Mouse (Mus musculus) CH12.LX (cell line): ENCODE measurements at regions not wholly inside any gene's neighbourhood (a gene's known extent, or its start where the extent isn't known, plus 50 kb on each side); places are given as distances from the start of the nearest gene placed in this dataset.

Experiments
- DNase-seq: peaks from one replicate; pipeline ENCODE4 v3.0.0-alpha.2; 2013; ENCODE audit errors: extremely low read depth
- H3K27ac ChIP-seq: 2 replicates; pipeline ENCODE4 v1.5.1; 2012; ENCODE audit warnings: low read depth, mild to moderate bottlenecking, control low read depth, moderate library complexity; ENCODE audit not compliant: insufficient read depth
- H3K27me3 ChIP-seq: replicated peaks from 2 replicates; pipeline ENCODE3; 2012; ENCODE audit warnings: inconsistent platforms
- H3K36me3 ChIP-seq, 2 experiments: replicated peaks in 1 of 2; 2 replicates each; pipeline versions ENCODE3 to v1.6.1; 2012; ENCODE audit warnings: inconsistent platforms in 1 of 2, low read length in 1 of 2, mild to moderate bottlenecking in 1 of 2, mixed read lengths in 1 of 2, moderate library complexity in 1 of 2; ENCODE audit not compliant: control insufficient read depth in 1 of 2, insufficient read depth in 1 of 2
- H3K4me1 ChIP-seq, 2 experiments: 2 replicates each; pipeline ENCODE4 v1.6.1; 2012; ENCODE audit warnings: inconsistent platforms in 1 of 2, moderate library complexity in 1 of 2; ENCODE audit not compliant: insufficient read depth in 2 of 2, control insufficient read depth in 1 of 2
- H3K4me2 ChIP-seq: 2 replicates; pipeline ENCODE4 v1.6.1; 2012; ENCODE audit warnings: low read depth, mild to moderate bottlenecking, control low read depth; ENCODE audit not compliant: poor library complexity, insufficient read depth, severe bottlenecking
- H3K4me3 ChIP-seq, 3 experiments: fragments of 150-350 bp in 1 of 3; sonication (generic) in 1 of 3; replicated peaks in 1 of 3; 2 replicates each; pipeline versions ENCODE3 to v1.5.1; 2011 to 2012; ENCODE audit warnings: low read depth in 2 of 3, low read length in 2 of 3, mild to moderate bottlenecking in 2 of 3, moderate library complexity in 2 of 3, control low read depth in 1 of 3, improper control_type of control experiment in 1 of 3, inconsistent platforms in 1 of 3, mixed read lengths in 1 of 3; ENCODE audit not compliant: poor library complexity in 1 of 3
- H3K79me2 ChIP-seq: replicated peaks from 2 replicates; pipeline ENCODE4 v1.6.1; 2012; ENCODE audit warnings: mild to moderate bottlenecking, moderate library complexity; ENCODE audit not compliant: control insufficient read depth, poor library complexity, insufficient read depth, severe bottlenecking; ENCODE audit errors: extremely low read depth
- H3K9ac ChIP-seq: 2 replicates; pipeline ENCODE4 v1.6.1; 2012; ENCODE audit warnings: low read depth, mild to moderate bottlenecking, control low read depth, moderate library complexity; ENCODE audit not compliant: insufficient read depth
- H3K9me3 ChIP-seq: replicated peaks from 2 replicates; pipeline ENCODE3; 2012; ENCODE audit warnings: low read length, inconsistent platforms, mixed read lengths
- BHLHE40 ChIP-seq: IDR thresholded peaks from 2 replicates; pipeline ENCODE4 v1.6.1; 2011; ENCODE audit warnings: mild to moderate bottlenecking, low read depth, low read length, improper control_type of control experiment
- CHD2 ChIP-seq: IDR thresholded peaks from 2 replicates; pipeline ENCODE4 v1.6.1; 2011; ENCODE audit warnings: low read length, improper control_type of control experiment
- CTCF ChIP-seq, 2 experiments: IDR thresholded peaks in 1 of 2; conservative IDR thresholded peaks in 1 of 2; 2 replicates each; pipeline ENCODE4 v1.5.1; 2011 to 2012; ENCODE audit warnings: low read depth in 2 of 2, low read length in 2 of 2, improper control_type of control experiment in 1 of 2, inconsistent platforms in 1 of 2, mild to moderate bottlenecking in 1 of 2, moderate library complexity in 1 of 2
- E2F4 ChIP-seq: IDR thresholded peaks from 2 replicates; pipeline ENCODE4 v1.6.1; 2011; ENCODE audit warnings: low read depth, low read length, improper control_type of control experiment; ENCODE audit not compliant: insufficient replicate concordance
- EP300 ChIP-seq: IDR thresholded peaks from 2 replicates; pipeline ENCODE4 v1.6.1; 2011; ENCODE audit warnings: low read length, improper control_type of control experiment
- ETS1 ChIP-seq: conservative IDR thresholded peaks from 2 replicates; pipeline ENCODE4 v1.6.1; 2012; ENCODE audit warnings: low read depth, mild to moderate bottlenecking, inconsistent platforms, low read length, improper control_type of control experiment, moderate library complexity
- HCFC1 ChIP-seq: IDR thresholded peaks from 2 replicates; pipeline ENCODE4 v1.6.1; 2012; ENCODE audit warnings: low read depth, mild to moderate bottlenecking, inconsistent platforms, low read length, improper control_type of control experiment
- IRF4 ChIP-seq: IDR thresholded peaks from 2 replicates; pipeline ENCODE4 v1.6.1; 2014; ENCODE audit warnings: low read depth, mild to moderate bottlenecking, inconsistent platforms, low read length, improper control_type of control experiment
- JUN ChIP-seq: IDR thresholded peaks from 2 replicates; pipeline ENCODE4 v1.6.1; 2011; ENCODE audit warnings: low read depth, mild to moderate bottlenecking, low read length, improper control_type of control experiment, moderate library complexity; ENCODE audit not compliant: insufficient read depth
- KAT2A ChIP-seq: IDR thresholded peaks from 2 replicates; pipeline ENCODE4 v1.6.1; 2012; ENCODE audit warnings: low read length, improper control_type of control experiment, inconsistent platforms; ENCODE audit not compliant: insufficient replicate concordance
- MAFK ChIP-seq: IDR thresholded peaks from 2 replicates; pipeline ENCODE4 v1.6.1; 2011; ENCODE audit warnings: low read length, improper control_type of control experiment; ENCODE audit not compliant: insufficient replicate concordance
- MXI1 ChIP-seq: IDR thresholded peaks from 2 replicates; pipeline ENCODE4 v1.6.1; 2011; ENCODE audit warnings: mild to moderate bottlenecking, low read depth, low read length, improper control_type of control experiment
- MYC ChIP-seq: IDR thresholded peaks from 2 replicates; pipeline ENCODE4 v1.6.1; 2011; ENCODE audit warnings: low read depth, mild to moderate bottlenecking, improper control_type of control experiment, low read length
- NRF1 ChIP-seq: IDR thresholded peaks from 2 replicates; pipeline ENCODE4 v1.6.1; 2014; ENCODE audit warnings: low read depth, mild to moderate bottlenecking, inconsistent platforms, low read length, improper control_type of control experiment, moderate library complexity
- PAX5 ChIP-seq: IDR thresholded peaks from 2 replicates; pipeline ENCODE4 v1.6.1; 2012; ENCODE audit warnings: low read length, inconsistent platforms, mixed read lengths
- POLR2A ChIP-seq: IDR thresholded peaks from 2 replicates; pipeline ENCODE4 v1.6.1; 2011; ENCODE audit warnings: low read depth, mild to moderate bottlenecking, improper control_type of control experiment, low read length
- POLR2AphosphoS2 ChIP-seq: IDR thresholded peaks from 2 replicates; pipeline ENCODE4 v1.6.1; 2011; ENCODE audit warnings: low read depth, low read length, improper control_type of control experiment
- RAD21 ChIP-seq: IDR thresholded peaks from 2 replicates; pipeline ENCODE4 v1.6.1; 2011; ENCODE audit warnings: low read depth, mild to moderate bottlenecking, low read length, improper control_type of control experiment, moderate library complexity
- RCOR1 ChIP-seq: conservative IDR thresholded peaks from 2 replicates; pipeline ENCODE4 v1.6.1; 2012; ENCODE audit warnings: low read depth, mild to moderate bottlenecking, inconsistent platforms, low read length, improper control_type of control experiment
- SIN3A ChIP-seq: IDR thresholded peaks from 2 replicates; pipeline ENCODE4 v1.6.1; 2012; ENCODE audit warnings: low read length, improper control_type of control experiment, inconsistent platforms
- SMC3 ChIP-seq: IDR thresholded peaks from 2 replicates; pipeline ENCODE4 v1.6.1; 2011; ENCODE audit warnings: low read depth, low read length, improper control_type of control experiment
- TCF12 ChIP-seq: IDR thresholded peaks from 2 replicates; pipeline ENCODE4 v1.6.1; 2014; ENCODE audit warnings: low read depth, mild to moderate bottlenecking, inconsistent platforms, low read length, improper control_type of control experiment
- UBTF ChIP-seq: IDR thresholded peaks from 2 replicates; pipeline ENCODE4 v1.6.1; 2012; ENCODE audit warnings: low read depth, mild to moderate bottlenecking, inconsistent platforms, low read length, improper control_type of control experiment, moderate library complexity
- USF2 ChIP-seq: conservative IDR thresholded peaks from 2 replicates; pipeline ENCODE4 v1.6.1; 2011; ENCODE audit warnings: low read depth, low read length, improper control_type of control experiment
- ZC3H11A ChIP-seq: IDR thresholded peaks from 2 replicates; pipeline ENCODE4 v1.6.1; 2012; ENCODE audit warnings: low read depth, mild to moderate bottlenecking, inconsistent platforms, low read length, improper control_type of control experiment
- ZKSCAN1 ChIP-seq: IDR thresholded peaks from 2 replicates; pipeline ENCODE4 v1.6.1; 2012; ENCODE audit warnings: low read depth, inconsistent platforms, low read length, improper control_type of control experiment, borderline replicate concordance
- dilution Hi-C: fragments of 300-500 bp; cut with MboI; formaldehyde crosslinking; loops from 2 replicates; pipeline ENCODE4 v1.14.3; 2020; ENCODE audit warnings: low sequenced_read_pairs; ENCODE audit not compliant: extremely low pct_unique_long_range_greater_than_20kb, extremely low pct_ligation_motif_present
- in situ Hi-C: fragments of 300-500 bp; cut with MboI; formaldehyde crosslinking; loops from 3 replicates; pipeline ENCODE4 v1.14.3; 2019; ENCODE audit warnings: low sequenced_read_pairs, low pct_ligation_motif_present, low pct_unique_long_range_greater_than_20kb, mixed read lengths

GRCm38 (mm10) chr1:42229711-42230110 is 465.9 kb upstream of the Pou3f3 start:
- in situ Hi-C loops, result no loop called here
- Histone ChIP-seq H3K79me2 (no peaks in the 10 kb centered on the region), H3K36me3 (no peaks in the 10 kb centered on the region), H3K9ac (no peak overlapping the region), H3K4me3 (no peak overlapping the region), H3K4me1 (no peaks in the 10 kb centered on the region), H3K4me2 (no peak overlapping the region), H3K9me3 (peaks cover 62% of the 10 kb centered on the region), H3K27me3 (no peaks in the 10 kb centered on the region), H3K27ac (no peak overlapping the region)
- no peak for DNase-seq
- TF ChIP-seq RCOR1 (no peak), MXI1 (no peak), BHLHE40 (no peak), TCF12 (no peak), ZC3H11A (no peak), NRF1 (no peak), CTCF (conservative IDR thresholded peaks at IDR 0.05 in 1 of 2, IDR thresholded peaks at IDR 0.05 in 1 of 2; ENCODE audit: low read depth in 2 of 2, low read length in 2 of 2) (no peak), PAX5 (no peak), SIN3A (no peak), EP300 (no peak), SMC3 (no peak), JUN (no peak)
- dilution Hi-C loops, result no loop called here

DNA sequence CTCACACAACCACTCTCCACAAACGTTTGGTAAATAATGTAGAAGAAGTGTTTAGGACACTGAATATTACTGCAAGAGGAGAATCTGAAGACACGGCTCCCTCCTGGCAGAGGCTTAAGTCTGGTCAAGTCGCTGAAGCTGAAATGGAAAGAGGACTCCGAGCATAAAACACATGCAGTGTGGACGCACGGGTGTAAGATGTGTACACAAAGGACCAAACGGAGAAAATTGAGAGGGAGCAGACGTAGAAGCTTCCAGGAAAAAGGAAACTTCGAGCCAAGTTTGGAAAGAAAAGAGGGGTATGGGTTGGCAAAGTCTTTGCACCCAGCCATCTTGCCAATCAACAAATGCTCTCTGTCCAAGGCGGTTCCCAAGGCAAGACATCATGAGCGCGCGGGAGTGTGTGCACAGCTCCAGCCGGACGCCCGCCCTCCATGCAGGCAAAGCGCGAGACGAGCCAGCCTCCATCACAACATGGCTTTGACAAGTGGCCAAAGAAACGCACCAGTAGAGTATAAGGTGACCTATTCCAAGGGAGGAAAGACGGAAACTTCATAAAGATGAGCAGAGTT is 465.0 kb upstream of the Pou3f3 start:
- Histone ChIP-seq H3K79me2 (no peaks in the 10 kb centered on the region), H3K4me1 (no peaks in the 10 kb centered on the region), H3K36me3 (no peaks in the 10 kb centered on the region), H3K9ac (no peak overlapping the region), H3K27ac (no peak overlapping the region), H3K4me3 (no peak overlapping the region), H3K9me3 (peaks cover 65% of the 10 kb centered on the region), H3K4me2 (no peak overlapping the region), H3K27me3 (no peaks in the 10 kb centered on the region)
- no peak for TF ChIP-seq MYC
- TF ChIP-seq UBTF, result no peak
- no peak for TF ChIP-seq HCFC1
- no peak for TF ChIP-seq NRF1
- no peak for TF ChIP-seq RAD21
- no peak for TF ChIP-seq ETS1
- no peak for TF ChIP-seq POLR2AphosphoS2
- no peak for TF ChIP-seq POLR2A
- no peak for TF ChIP-seq CHD2
- no peak for TF ChIP-seq E2F4
- no peak for TF ChIP-seq ZKSCAN1
- TF ChIP-seq RCOR1, result no peak
- no peak for TF ChIP-seq USF2
- no peak for TF ChIP-seq IRF4
- no peak for TF ChIP-seq ZC3H11A
- TF ChIP-seq BHLHE40, result no peak
- TF ChIP-seq MAFK, result no peak
- TF ChIP-seq KAT2A, result no peak
- no peak for DNase-seq
- dilution Hi-C loops, result no loop called here
- in situ Hi-C loops, result no loop called here
